Mouse (Mus musculus) right cerebral cortex, adult 18-20 months (tissue): ENCODE measurements around the gene Olfr370.

ENCODE experiments used
- DNase-seq: peaks from one replicate; pipeline ENCODE4 v3.0.0; 2022; ENCODE audit warnings: mixed read lengths

The Olfr370 gene

DNA sequence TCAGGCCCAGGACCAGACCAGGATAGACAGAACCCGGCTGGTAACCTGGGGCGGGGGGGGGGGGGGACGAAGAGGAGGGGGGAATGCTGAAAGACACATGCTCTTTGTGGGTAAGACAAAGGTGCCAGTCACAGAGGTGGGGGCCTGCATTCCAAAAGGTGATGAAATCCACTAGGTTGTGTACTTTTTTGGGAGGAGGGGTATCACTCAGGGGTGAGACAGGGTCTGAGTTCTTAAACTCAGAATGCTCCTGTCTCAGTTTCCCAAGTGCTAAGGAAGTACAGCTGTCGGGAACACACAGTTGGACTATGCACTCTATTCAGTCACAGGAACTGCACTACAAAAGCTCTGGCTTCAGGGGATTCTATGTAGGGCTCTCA, 40.9 kb downstream of the Olfr370 start:
- no peak for DNase-seq

DNA sequence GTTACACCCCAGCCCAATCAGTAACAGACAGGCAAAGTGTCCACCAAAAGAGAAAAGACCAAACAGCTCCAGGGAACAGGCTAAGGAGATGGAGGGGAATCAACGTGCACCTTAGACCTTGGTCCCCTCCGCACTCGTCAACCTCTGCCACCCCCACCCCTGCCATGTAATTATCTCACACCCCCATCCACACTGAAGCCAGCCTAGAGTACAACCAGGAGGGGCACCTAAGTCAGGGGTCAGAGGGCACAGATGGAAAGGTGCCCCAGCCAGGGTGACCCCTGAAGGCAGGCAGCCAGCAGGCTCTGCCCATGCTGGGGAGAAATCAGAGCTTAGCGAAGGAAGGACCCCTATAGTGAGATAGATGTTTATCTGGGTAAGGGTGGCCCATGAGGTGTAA, 41.3 kb downstream of the Olfr370 start:
- no peak for DNase-seq

DNA sequence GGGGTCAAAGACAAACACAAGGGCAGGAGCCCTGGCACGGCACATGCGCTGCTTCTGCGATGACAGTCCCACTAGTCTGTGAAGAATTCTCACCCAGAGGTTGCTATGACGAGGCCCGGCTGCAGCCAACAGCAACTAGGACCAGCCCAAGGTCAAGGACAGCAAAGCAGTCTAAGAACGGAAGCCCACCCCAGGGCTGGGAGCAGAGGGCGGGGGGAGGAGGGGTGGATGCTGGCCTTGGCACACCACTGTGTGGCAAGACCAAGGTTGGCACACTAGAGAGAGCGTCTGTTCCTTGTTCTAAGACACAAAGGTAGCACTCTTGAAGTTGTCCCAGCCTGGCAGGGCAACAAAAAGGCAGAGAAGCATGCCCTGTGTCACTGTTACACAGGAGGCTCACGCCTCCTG, 41.8 kb downstream of the Olfr370 start:
- no peak for DNase-seq

DNA sequence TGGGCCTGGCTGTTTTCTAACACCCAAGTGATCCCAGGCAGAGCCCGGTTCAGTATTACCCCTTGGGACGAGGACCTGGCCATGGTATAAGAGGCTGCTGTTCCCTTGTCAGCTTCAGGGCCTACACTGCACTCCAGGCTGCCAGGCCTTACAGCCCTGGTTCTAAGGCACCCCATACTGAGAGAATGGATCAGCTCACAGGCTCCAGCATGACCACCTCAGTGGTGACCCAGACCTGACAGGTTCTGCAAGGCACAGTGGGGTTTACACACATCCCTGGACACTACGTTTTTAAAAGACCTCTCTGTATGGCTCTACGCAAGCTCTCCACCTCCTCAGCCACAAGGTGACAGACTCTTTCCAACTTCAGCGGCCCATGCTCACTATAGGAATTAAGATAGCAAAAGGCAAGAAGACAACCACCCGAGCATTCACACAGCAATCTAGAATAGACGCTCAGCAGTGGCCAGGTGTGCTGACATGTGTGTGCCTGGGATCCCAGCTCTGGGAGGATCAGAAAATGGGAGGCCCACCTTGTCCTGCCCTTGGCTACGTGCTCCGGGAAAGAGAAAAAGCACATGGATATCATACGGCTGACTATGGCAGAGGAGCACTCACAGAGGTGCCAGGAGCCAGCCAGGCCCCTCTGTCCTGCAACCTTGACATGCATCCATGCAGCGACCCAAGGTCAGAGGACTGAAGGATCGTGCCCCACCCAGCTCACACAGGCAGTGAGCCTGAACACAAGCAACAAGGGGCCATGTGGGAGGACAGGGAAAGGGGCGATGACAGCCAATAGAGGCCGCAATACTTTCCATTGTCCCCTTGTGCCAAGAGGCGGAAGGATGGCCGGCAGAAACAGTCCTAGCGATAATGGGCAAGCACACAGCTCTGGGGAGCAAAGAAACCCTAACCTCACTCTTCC, 42.8 kb downstream of the Olfr370 start:
- no peak for DNase-seq

DNA sequence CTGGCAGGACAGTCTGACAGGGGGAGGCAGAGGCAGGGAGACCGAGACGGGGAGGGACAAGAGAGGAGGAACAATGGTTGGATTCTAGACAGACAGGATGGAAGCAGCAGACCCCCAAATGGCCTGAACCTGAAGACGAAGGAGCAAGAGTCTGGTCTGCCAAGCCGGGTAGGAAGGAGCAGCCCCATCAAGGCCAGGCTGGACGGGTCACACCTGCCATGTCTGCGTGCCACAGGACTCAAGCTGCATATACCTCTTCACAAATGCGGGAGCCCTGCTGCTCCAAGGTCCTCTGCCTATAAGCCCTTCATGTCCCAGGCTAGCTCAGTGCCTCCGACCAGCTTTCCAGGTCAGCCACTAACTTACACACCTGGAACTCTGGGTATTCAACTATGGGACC, 44.1 kb downstream of the Olfr370 start:
- no peak for DNase-seq

DNA sequence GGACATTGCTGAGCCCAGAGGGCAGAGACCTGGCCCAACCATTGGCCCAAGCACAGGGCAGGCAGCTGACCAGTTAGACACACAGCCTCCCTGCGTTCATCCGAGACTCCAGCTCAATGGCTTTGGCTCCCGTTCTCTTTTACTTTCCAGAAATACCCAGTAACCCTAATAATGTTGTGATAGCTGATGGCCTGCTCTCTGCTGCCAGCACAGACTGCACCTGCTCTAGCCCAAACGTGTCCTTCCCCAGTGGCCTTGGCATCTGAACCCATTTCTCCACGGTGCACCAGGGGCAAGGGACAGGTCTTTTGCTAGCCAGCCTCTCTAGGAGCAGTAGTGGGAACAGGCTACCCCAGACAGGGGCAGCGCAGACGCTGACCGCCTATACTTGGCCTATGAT, 45.2 kb downstream of the Olfr370 start:
- DNase-seq: no peak

DNA sequence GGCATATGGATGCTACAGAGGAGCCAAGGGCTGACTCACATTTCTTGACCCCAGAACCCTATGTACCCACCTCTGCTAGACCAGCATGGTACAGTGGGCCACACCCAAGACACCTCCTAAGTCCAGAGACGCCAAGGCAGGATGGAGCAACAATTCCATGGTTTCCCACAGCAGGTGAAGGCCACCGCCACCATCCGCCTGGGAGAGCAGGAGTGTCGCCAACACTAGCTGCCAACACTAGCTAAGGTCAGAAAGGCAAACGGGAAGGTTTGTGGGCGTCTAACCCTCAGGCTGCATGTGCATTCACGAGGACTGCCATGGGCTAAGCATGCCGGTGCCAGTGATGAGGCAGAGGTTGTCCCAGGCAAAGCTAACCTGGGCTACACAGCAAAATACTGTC, 46.6 kb downstream of the Olfr370 start:
- DNase-seq: no peak

DNA sequence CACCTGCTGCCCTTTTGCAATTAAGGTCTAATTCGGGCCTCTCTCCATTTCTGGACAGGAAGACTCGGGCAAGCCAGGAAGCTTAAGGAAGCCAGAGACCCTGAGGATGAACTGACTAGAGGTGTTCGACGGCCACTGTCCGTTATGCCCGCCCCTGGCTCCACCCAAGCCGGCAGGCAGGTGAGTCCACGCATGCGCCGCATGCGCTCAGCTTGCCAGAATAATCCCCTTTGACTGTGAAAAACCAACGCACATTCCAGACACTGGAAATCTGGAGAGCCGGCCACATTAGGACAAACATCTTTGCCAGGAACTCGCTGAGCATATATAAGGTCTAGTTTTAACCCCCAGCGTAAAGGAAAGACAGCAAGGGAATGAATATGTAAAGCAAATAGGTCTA, 47.7 kb downstream of the Olfr370 start:
- no peak for DNase-seq

DNA sequence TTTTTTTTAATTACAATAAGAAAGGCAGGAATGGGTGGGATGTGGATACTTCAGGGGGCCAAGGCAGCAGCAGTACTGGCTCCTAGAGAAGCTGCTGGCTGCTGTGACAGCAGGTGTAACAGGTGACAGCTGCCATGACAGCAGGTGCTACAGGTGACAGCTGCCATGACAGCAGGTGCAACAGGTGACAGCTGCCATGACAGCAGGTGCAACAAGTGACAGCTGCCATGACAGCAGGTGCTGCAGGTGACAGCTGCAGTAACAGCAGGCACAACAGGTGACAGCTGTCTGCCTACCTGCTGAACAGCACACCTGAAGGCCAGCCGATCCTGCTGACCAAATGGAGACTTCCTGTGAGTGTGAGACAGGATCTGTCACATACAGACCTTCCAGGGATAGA, 49.2 kb downstream of the Olfr370 start:
- DNase-seq: no peak

DNA sequence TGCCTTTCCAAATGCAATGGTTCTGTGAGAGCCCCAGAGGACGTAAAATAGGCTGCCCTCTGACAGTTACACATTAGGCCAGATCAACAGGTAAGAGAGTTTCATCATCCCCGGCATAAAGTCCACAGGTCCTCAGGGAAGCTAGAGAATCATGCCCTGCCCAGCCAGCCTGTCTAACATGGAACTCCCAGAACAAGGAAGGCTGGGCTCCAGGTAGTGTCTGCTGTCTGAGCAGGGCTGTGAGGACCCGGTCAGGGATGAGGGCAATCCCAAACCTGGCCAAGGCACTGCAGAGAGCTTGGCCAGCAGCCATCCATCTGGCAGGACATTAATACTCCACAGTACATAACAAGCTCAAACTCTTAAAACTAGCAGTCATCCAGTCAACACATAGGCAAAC, 49.8 kb downstream of the Olfr370 start:
- no peak for DNase-seq

DNA sequence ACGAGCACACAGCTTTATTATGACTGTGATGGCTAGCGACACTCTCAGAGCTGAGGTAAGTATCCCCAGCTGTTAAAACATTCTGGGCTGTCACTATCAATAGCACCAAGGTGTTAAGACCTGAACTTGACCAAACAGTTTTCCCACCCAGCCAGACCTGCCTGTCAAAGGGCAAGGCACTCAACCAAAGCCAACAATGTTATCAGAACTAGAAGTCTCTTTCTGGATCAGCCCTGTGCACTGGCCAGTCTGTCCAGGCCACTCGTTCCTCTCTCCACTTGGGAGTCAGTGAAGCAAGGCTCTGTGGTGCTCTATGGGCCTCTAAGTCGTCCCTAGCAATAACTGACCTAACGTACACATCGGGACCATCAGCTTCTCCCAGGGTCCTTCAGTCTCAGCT, 52.1 kb downstream of the Olfr370 start:
- no peak for DNase-seq

DNA sequence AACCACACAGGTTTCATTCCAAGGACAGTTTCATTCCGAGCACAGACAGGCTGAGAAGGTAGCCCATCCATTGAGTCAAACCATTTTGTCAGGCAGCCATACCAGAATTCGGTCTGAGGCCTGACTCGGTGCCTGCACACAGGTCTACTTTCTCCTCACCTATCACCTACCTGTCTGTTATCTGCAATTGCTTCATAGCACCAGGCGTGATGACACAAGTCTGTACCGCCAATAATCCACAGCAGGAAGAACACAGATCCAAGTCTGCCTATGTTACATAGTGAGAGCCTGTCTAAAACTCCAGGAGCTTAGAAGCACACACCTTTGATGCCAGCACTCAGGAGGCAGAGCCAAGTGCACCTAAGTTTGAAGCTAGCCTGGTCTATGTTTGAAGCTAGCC, 53.3 kb downstream of the Olfr370 start:
- no peak for DNase-seq

DNA sequence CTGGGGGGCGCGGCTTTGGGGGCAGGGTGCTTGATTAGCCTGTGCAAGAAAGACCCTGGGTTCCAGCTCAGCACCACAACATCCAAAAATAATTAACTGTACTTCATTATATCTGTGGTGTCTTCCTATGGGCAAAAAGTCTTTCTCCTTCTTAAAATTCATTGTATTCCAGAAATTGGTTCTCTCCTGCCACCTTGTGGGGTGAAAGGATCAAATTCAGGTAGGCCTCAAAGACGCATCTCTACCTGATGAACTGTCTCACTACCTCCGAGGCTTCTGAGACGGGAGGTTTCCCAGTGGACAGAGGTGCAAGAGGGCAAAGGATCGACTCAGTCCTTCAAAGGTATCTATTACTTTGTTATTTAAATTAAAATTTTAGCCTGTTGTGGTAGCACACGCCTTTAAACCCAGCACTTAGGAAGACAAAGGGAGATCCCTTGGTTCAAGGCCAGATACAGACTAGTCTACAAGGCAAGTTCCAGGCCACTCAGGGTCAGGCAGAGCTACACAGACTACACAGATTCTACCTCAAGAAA, 55.0 kb downstream of the Olfr370 start:
- no peak for DNase-seq

DNA sequence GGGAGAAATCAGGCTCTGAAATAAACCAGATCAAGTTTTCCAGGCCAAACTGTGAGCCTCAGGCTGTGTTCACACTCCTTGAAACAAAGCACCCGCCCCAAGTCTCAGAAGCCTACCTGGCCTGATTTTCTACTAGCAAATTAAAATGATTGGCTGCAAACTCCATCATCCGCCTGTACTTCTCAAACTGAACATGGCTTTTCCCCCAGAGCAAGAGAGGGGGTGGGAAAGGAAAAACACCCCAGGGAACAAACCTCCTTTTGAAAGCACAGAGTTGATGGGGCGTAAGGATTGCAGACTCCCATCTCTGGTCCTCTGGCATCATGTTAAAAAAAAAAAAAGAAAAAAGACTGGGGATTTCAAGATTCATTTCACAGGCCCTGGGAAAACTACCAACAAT, 57.1 kb downstream of the Olfr370 start:
- DNase-seq: no peak

DNA sequence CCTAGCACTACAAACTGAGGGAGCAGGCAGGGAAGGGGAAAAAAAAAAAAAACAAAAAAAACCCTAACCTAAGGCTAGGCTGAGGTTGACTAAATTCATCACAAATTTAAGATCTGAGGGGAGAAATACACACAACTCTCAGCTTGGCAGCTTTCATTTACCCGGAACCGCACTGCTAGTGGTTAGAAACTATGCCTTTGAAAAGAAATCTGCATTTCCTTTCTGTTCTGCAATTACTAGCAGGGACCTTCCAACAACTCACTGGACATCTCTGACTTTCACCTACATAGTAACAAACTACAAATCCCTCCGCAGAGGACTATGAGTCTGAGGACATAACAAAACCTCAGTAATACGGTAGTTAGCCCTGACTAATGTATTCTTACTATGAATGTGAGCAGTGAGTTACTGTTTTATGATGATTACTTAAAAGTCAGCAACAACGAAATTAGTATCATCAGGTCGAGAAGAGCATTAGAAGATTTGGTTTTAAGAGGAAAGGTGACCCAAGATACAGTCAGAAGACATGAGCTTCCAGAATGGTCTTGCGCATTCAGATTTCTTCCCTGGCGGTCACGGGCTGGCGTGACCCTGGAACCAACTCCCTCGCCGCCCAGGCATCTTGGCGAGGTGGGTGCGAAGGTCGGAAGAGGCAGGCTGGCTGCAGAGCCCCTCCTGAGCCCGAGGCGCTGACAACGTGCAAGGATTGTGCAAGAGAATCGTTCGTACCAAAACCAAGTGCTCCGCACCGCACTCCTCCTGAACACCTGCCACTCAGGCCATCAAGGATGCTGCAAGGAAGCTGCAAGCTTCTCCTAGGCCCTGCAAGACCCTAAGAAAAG, 58.0 kb downstream of the Olfr370 start:
- DNase-seq: no peak

DNA sequence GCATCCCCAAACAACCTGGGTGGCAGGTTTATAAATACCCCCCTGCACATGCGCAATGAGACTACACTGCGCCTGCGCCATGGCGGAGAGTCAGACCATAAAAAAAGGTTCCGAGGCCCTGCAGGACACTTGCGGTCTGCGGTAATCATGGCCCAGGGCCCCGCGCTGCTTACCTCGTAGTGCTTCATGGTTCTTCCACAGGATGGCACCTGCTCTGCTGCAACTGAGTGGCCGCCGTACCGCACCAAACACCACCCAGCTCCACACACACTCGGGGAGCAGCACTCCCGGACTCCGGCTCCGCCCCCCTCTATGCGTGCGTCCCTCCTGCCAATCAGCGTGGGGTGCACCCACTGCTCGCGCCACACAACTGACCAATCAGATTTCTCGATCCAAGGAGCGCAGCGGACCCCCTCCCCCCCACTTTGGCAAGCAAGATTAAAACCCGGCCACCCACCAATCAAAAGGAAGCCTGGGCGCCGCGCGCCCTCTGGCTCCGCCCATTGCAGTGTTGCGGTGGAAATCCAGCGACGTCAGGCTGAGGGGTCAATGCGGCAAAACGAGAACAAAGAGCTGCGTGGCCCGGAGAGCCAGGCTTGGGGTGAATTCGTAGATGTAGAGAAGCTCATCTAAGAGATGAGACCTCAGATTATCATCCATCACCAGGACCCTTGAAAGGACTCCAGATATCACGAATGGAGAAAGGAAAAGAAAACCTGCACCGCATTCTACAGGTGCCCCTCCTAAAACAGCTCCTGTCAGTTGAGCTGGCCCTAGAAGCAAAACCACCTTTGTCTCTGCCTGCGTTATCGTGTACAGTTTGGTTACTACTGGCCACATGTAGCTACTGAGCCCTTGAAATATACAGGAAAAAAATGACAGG, 58.8 kb downstream of the Olfr370 start:
- DNase-seq: peak; percentile 98
